Mouse (Mus musculus): ENCODE data around the gene Tlr6. TPM values are rescaled to one million over a fixed set of nuclear protein-coding genes. Genes with fewer than 3 reads are reported as not detected.
A peak's percentile ranks its signal among the peaks of the same experiment; 100 is the strongest.

Tlr6 gene
- total RNA-seq (2017), result 31.0 and 37.8 TPM in 2 replicates

DNA sequence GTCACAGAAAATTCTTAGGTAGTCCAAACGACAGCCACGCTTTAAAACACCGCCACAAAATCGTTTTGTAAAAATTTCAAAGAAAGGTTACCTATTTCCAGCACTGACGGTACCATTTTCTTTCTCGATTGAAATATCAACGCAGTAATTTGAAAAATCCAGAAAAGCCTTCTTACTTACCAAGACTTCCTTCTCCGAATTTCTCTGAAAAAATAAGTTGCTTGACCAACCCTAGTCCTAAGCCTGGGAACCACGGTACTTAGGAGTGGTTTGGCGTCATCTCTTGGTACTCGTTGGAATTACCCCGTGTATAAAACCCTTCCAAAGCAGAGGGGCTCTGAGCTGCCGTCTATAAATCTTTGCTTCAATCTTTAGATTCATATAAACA is at the start of gene Tlr6:
TSS of gene Tlr6 (minus strand) at position 255 of the 388 bp plus-strand sequence.
- ATAC-seq (ENCODE audit: extremely low read depth, insufficient number of reproducible peaks, low FRiP score, poor library complexity, severe bottlenecking), result no peak

DNA sequence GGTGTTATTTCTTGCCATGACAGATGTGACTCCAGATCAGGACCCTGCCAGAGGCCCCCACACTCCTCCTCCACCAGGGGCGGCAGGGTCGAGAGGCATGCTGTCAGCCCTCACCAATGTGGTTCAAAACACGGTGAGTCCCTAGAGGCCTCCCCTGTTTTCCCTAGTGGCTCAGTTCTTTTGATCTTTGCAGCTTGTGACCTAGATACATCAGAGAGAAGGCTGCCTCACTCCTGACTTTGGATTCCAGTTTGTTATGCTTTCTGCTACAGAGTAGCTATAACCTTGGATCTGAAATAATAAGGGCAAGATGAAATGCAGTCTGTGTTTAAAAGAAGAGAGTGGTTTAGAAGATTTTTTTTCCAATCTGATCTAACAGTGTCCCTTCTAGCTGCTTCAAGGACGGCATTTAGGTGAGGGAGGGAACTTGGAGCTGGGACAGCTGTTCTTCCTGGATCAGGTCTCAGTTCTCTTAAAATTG is 46.2 kb upstream of the Tlr6 start:
- ATAC-seq (ENCODE audit: extremely low read depth, insufficient number of reproducible peaks, low FRiP score, poor library complexity, severe bottlenecking), result no peak

DNA sequence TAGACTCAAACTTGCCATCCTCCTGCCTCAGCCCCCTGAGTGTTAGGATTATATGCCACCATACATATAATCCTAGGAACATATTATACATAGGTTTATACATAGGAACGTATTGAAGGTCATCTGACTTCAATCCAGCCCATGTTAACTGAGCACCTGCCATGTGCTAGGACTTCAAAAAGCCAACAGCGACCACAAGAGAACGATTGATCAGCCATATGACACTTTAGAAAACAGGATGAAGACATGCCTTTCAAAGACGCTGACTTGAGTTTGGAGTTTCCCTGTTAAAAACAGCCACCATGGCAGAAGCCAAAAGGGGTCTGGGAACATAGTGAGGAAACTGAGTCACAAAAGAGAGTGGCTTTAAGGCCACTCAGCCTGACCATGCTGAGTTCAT is 45.4 kb upstream of the Tlr6 start:
- ATAC-seq (ENCODE audit: extremely low read depth, insufficient number of reproducible peaks, low FRiP score, poor library complexity, severe bottlenecking), result no peak

- ATAC-seq (ENCODE audit: extremely low read depth, insufficient number of reproducible peaks, low FRiP score, poor library complexity, severe bottlenecking), result no peak
These were observed 44.1 kb upstream of the Tlr6 start for GRCm38 (mm10) chr5:65003946-65004535.

- ATAC-seq (ENCODE audit: extremely low read depth, insufficient number of reproducible peaks, low FRiP score, poor library complexity, severe bottlenecking), result peak; percentile 36; the same call in 1 of the 2 replicates
These were observed 43.3 kb upstream of the Tlr6 start for GRCm38 (mm10) chr5:65002940-65003824.

DNA sequence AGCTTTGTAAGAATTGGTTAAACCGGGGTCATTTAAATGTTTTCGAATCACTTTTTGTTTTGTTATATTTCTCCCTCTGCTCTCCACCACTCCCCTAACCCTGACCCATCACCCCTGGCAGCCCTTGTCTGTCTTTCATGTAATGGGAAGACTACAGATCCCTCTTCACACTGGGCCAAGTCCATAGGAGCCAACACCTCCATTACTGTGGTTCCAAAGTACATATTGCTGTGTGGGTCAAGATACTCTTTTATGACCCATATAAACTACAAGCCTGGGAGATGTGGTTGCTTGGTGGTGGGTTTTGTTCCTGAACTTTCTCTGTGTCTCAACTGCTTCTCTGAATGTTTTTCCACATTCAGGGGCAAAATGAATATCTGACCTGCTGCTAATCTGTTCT is 35.5 kb upstream of the Tlr6 start:
- ATAC-seq (ENCODE audit: extremely low read depth, insufficient number of reproducible peaks, low FRiP score, poor library complexity, severe bottlenecking), result no peak

- ATAC-seq (ENCODE audit: extremely low read depth, insufficient number of reproducible peaks, low FRiP score, poor library complexity, severe bottlenecking), result no peak
These were observed 32.6 kb upstream of the Tlr6 start for GRCm38 (mm10) chr5:64992540-64992939.

DNA sequence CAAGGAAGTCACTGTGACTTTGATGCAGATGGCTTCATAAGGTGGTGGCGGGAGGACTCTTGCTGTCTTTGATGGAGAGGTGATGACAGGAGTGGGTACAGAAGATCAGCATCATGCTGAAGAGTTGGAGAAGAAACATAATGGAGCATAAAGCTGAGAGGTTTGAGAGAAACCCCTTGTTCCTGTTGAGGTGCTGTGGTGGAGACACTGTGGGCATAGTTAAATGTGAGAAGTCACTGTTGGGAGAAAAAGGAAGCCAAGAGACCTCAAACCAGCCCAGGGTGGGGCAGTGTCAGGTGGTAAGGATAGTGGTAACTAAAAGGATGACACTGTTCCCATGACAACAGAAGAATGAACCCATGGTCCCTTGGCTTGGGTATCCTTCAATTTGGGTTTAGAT is 30.0 kb upstream of the Tlr6 start:
- ATAC-seq (ENCODE audit: extremely low read depth, insufficient number of reproducible peaks, low FRiP score, poor library complexity, severe bottlenecking), result peak; percentile 76

- ATAC-seq (ENCODE audit: extremely low read depth, insufficient number of reproducible peaks, low FRiP score, poor library complexity, severe bottlenecking), result no peak
These were observed 26.1 kb upstream of the Tlr6 start for GRCm38 (mm10) chr5:64985971-64986370.

GRCm38 (mm10) chr5:64977128-64977527 is 17.2 kb upstream of the Tlr6 start:
- no peak for ATAC-seq (ENCODE audit: extremely low read depth, insufficient number of reproducible peaks, low FRiP score, poor library complexity, severe bottlenecking)

- ATAC-seq (ENCODE audit: extremely low read depth, insufficient number of reproducible peaks, low FRiP score, poor library complexity, severe bottlenecking), result no peak
These were observed 15.2 kb upstream of the Tlr6 start for GRCm38 (mm10) chr5:64975121-64975520.

DNA sequence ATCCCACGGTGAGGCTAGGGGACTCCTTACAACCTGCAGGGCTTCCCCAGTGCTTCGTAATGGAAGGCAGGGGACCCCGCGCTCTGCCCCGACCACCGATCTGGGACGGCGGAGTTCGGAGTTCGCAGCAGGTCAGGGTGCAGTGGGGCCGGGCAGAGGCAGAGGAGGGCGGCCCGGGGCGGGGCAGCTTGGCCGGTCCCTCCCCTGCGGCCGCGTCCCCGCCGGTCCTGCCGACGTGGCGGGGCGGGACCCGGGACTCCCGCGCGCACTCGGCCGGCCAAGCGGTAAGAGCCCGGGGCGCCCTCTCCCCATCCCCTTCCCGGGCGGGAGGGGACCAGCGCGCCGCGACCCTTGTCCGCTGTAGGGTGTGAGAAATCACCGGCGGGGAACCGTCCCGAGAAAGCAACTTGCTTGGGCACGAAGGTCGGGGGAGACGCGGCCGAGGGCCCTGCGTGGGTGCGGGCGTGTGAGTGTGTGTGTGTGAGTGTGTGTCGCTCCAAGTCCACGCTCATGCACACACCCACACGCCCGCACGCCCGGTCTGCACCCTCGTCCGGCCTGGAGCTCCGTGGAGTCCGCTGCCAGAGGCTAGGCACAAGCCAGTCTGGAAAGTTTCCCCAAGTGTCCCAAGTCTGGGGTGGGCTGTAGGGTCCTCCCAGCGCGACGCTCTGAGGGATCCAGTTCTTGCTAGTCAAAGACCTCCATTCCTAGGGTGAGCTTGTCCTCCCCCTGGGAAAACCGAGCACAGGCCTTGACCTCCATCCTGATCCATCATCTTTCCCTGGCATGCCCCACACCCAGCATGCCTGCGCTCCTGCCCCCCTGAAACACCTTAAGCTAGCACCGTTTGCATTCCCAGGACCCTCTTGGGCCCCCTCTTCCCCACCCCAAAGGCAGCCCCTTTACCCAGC is 10.2 kb upstream of the Tlr6 start, which contains the start of gene Fam114a1:
TSS of gene Fam114a1 (plus strand) at position 211 of the 911 bp plus-strand sequence.
- peak; percentile 75 for ATAC-seq (ENCODE audit: extremely low read depth, insufficient number of reproducible peaks, low FRiP score, poor library complexity, severe bottlenecking)

DNA sequence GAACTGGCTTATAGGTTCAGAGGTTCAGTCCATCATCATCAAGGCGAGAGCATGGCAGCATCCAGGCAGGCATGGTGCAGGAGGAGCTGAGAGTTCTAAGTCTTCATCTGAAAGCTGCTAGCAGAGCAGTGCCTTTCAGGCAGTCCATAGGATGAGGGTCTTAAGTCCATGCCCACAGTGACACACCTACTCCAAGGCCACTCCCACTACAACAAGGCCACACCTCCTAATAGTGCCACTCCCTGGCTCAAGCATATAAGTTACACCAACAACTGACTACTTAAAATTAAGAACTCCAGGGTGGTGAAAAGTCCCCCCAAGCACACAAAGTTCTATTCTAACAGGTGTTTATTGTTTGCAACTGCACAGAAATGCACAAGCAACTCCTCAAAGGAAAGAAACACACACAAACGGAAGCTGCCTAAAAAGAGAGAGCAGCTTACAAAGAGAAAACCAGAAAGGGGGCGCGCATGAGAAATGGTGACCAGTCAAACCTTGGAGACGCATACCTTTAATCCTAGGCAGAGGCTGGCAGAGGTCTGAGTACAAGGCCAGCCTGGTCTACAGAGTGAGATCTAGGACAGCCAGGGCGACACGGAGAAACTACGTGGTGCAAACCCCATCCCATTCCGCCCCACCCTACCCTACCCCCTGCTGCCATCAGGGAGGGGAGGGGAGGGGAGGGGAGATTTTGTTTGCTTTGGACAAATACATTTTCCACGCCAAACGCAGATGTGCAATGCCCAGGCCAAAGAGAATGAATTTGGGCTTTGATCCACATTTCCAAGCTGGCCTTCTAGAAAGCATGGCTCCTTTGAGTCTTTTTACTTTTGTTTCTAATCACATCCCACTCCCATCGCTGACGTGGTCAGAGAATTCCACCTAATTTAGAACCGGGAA is 9.3 kb upstream of the Tlr6 start:
- ATAC-seq (ENCODE audit: extremely low read depth, insufficient number of reproducible peaks, low FRiP score, poor library complexity, severe bottlenecking), result no peak

GRCm38 (mm10) chr5:64963735-64964134 is 3.8 kb upstream of the Tlr6 start:
- no peak for ATAC-seq (ENCODE audit: extremely low read depth, insufficient number of reproducible peaks, low FRiP score, poor library complexity, severe bottlenecking)

DNA sequence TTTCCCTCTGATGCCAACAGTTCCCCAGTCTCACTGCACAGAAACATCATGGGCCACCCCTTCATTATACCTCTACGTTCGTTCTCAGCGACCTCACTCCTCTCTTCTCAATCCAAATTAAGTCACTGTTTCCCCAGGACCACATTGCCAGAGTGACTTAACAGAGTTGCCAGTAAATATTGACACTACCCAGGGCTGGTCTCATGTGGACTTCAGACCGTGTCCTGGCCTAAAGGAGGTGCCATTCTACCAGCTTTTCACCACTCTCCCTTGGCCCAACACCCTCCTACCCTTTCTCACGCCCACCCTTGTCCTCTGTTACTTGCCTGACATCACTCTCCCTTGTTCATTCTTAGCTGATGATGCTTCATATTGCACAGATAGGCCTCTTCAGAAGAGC is 3.4 kb upstream of the Tlr6 start:
- ATAC-seq (ENCODE audit: extremely low read depth, insufficient number of reproducible peaks, low FRiP score, poor library complexity, severe bottlenecking), result no peak

GRCm38 (mm10) chr5:64960857-64961391 is 1.0 kb upstream of the Tlr6 start:
- peak; percentile 82 for ATAC-seq (ENCODE audit: extremely low read depth, insufficient number of reproducible peaks, low FRiP score, poor library complexity, severe bottlenecking)

GRCm38 (mm10) chr5:64958991-64959842 is 680 bp downstream of the Tlr6 start:
- ATAC-seq (ENCODE audit: extremely low read depth, insufficient number of reproducible peaks, low FRiP score, poor library complexity, severe bottlenecking), result 0 out of 2 replicates have a peak, but pooled peaks have one; percentile 11
